Mouse (Mus musculus) G1E (cell line): ENCODE data around the gene Fam163b.

Experiments used
- CTCF ChIP-seq: IDR thresholded peaks from 2 replicates; pipeline ENCODE4 v1.5.1; 2012; ENCODE audit warnings: low read depth, low read length, inconsistent platforms, mixed read lengths
- GATA1 ChIP-seq: IDR thresholded peaks from 2 replicates; pipeline ENCODE4 v1.6.1; 2012; ENCODE audit warnings: borderline replicate concordance, low read length, inconsistent platforms, mixed read lengths

GRCm38 (mm10) chr2:27118452-27118851 is 23.8 kb downstream of the Fam163b start:
- TF ChIP-seq CTCF (no peak), GATA1 (no peak)
